Mouse (Mus musculus) stomach, embryonic 14.5 days (tissue): ENCODE results near the gene Spata25. TPM values are rescaled to one million over a fixed set of nuclear protein-coding genes. Genes with fewer than 3 reads are reported as not detected.
"Not testable (repeated sequence)": the region's sequence is repeated elsewhere in the genome, so short reads cannot be mapped to it uniquely, and the experiment has no call there.

Experiments
- ATAC-seq: fragments of 200-750 bp; cut with Nextera tagmentation; 2 replicates; pipeline ENCODE4 v1.8.0; 2017; ENCODE audit warnings: low read depth, moderate TSS enrichment; ENCODE audit not compliant: insufficient number of reproducible peaks, insufficient read depth, low FRiP score
- H3K27ac ChIP-seq: fragments of 300-500 bp; sonication (generic); 2 replicates; pipeline ENCODE4 v1.5.1; 2014; ENCODE audit warnings: mild to moderate bottlenecking, low read length, moderate library complexity, mixed read lengths
- H3K27me3 ChIP-seq: fragments of 300-500 bp; sonication (generic); 2 replicates; pipeline ENCODE4 v1.6.1; 2014; ENCODE audit warnings: low read length, control low read depth, mixed read lengths; ENCODE audit not compliant: control insufficient read depth, insufficient read depth
- H3K36me3 ChIP-seq: fragments of 300-500 bp; sonication (generic); 2 replicates; pipeline ENCODE4 v1.6.1; 2014; ENCODE audit warnings: mild to moderate bottlenecking, control low read depth, low read length, moderate library complexity, mixed read lengths; ENCODE audit not compliant: control insufficient read depth, insufficient read depth
- H3K4me1 ChIP-seq: fragments of 300-500 bp; sonication (generic); 2 replicates; pipeline ENCODE4 v1.6.1; 2014; ENCODE audit warnings: low read length, control low read depth, mixed read lengths; ENCODE audit not compliant: control insufficient read depth, insufficient read depth
- H3K4me2 ChIP-seq: fragments of 300-500 bp; sonication (generic); replicated peaks from 2 replicates; pipeline ENCODE4 v1.6.1; 2014; ENCODE audit warnings: low read depth, low read length, control low read depth
- H3K4me3 ChIP-seq: fragments of 300-500 bp; sonication (generic); 2 replicates; pipeline ENCODE4 v1.5.1; 2014; ENCODE audit warnings: low read depth, low read length, control low read depth
- H3K9ac ChIP-seq: fragments of 300-500 bp; sonication (generic); replicated peaks from 2 replicates; pipeline ENCODE4 v1.6.1; 2014; ENCODE audit warnings: low read depth, mild to moderate bottlenecking, control low read depth, low read length, moderate library complexity, mixed read lengths
- H3K9me3 ChIP-seq: fragments of 300-500 bp; sonication (generic); 2 replicates; pipeline ENCODE4 v1.6.1; 2016; ENCODE audit warnings: low read depth, low read length, control low read depth; ENCODE audit not compliant: control insufficient read depth
- WGBS: fragments of 180-500 bp; shearing (Covaris S2); extraction: QIAGEN DNeasy Blood & Tissue Kit; methylation state at CpG from one replicate; pipeline ENCODE4 v1.1.7; 2014; 5-methylcytosine and 5-hydroxymethylcytosine counted together
- polyA plus RNA-seq: library from polyadenylated mRNA; unstranded; fragments of >200 nt; fragmentation: Nextera tagmentation; extraction: Ambion mirVana; gene quantifications from 2 replicates; pipeline ENCODE4 v1.2.1, GENCODE M21; 2014

The Spata25 gene
- polyA plus RNA-seq, 1 experiment from 2014 or later: not detected

- Histone ChIP-seq H3K4me1 (peaks cover 4% of the 10 kb centered on the region; the same call in 1 of the 2 replicates), H3K36me3 (no peaks in the 10 kb centered on the region), H3K27me3 (no peaks in the 10 kb centered on the region), H3K4me3 (no peak overlapping the region), H3K4me2 (no peak overlapping the region), H3K9me3 (no peaks in the 10 kb centered on the region), H3K9ac (no peak overlapping the region), H3K27ac (peak overlapping the region; percentile 64; the same call in 1 of the 2 replicates)
- peak; percentile 60; the same call in 1 of the 2 replicates for ATAC-seq
- 26% methylated on average over 16 of the region's 16 CpGs for WGBS
These were observed 38.6 kb upstream of the Spata25 start for GRCm38 (mm10) chr2:164866741-164867551.

DNA sequence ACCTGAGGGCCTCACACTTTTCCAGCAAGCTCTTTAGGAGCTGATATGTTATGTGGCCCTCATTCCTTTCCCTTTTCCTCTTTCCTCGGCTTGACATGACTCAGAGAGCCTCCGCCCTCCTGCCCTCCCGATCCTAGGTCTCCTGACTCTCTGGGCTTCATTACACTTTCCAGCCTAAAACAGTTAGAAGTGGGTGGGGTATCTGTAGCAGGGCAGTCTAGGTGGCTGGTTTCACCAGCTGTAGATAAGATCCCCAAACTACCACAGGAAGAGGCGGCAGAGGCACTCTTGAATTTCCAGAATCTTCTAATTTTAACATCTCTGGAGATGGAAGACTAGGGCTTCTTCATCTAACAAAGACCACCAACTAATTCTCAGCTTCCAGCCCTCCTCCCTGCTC is 36.3 kb upstream of the Spata25 start:
- H3K4me3 ChIP-seq: no peak overlapping the region
- H3K36me3 ChIP-seq: no peaks in the 10 kb centered on the region
- no peak for ATAC-seq
- H3K27me3 ChIP-seq: no peaks in the 10 kb centered on the region
- peaks cover 4% of the 10 kb centered on the region; the same call in 1 of the 2 replicates for H3K4me1 ChIP-seq
- H3K9ac ChIP-seq: no peak overlapping the region
- H3K4me2 ChIP-seq: no peak overlapping the region
- H3K9me3 ChIP-seq: no peaks in the 10 kb centered on the region
- 66% methylated on average over 4 of the region's 4 CpGs for WGBS
- H3K27ac ChIP-seq: no peak overlapping the region

DNA sequence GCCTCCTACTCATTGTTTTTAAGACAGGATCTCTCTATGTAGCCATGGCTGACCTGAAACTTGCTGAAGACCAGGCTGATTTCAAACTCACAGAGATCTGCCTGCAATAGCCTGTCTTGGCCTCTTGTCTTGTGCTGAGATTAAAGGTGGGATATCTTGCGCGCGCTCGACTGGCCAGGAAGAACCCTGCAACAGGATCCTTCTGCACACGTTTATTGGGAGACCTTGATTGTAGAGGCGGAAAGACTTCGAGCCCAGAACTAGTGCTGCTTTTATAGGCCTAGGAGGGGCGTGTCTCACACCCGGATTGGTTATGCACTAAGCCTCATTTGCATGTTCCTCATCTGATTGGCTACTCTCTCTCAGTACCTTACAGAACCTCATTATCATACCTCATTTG is 35.1 kb upstream of the Spata25 start:
- H3K27ac ChIP-seq, H3K4me2 ChIP-seq, H3K9ac ChIP-seq, ATAC-seq, H3K27me3 ChIP-seq, H3K9me3 ChIP-seq, H3K4me1 ChIP-seq, H3K36me3 ChIP-seq, H3K4me3 ChIP-seq: not testable (repeated sequence)
- WGBS: 93% methylated on average over 8 of the region's 9 CpGs

DNA sequence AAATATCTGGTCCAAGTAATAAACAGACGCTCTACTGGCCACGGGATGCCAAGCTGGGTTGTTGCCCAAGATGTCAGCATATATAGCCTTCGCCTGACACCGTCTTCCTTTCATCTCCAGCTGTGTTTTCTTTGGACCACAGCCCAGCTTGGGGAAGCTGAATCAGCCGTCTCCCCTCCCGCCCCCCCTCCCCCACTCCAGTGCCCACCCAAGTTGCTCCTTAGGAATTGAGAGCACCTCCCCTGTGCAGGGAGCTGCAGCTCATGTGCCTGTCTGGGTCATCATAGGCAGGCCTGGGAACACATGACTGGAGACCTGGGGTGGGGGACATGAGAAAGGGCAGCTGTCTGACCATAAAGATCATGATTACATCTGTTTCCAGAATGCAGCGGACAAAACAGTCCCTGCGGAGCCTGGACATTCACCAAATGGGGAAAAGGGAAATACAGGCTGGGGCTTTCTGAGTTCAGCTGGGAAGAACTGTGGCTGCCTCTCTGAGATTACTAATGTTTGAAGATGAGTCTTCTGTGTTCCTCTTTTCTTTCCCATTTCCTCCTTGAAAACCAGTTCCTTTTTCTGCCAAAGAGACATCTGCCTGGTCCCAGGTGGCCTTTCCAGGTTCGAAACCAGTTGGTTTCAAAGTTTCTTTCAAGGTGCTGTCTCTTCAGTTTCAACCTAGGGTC is 34.0 kb upstream of the Spata25 start:
- peaks cover 14% of the 10 kb centered on the region; the same call in 1 of the 2 replicates for H3K4me1 ChIP-seq
- no peaks in the 10 kb centered on the region for H3K9me3 ChIP-seq
- no peak overlapping the region for H3K4me2 ChIP-seq
- H3K4me3 ChIP-seq: no peak overlapping the region
- WGBS: 31% methylated on average over 9 of the region's 9 CpGs
- no peak overlapping the region for H3K9ac ChIP-seq
- peak overlapping the region; percentile 87 for H3K27ac ChIP-seq
- H3K27me3 ChIP-seq: peaks cover 2% of the 10 kb centered on the region; the same call in 1 of the 2 replicates
- ATAC-seq: peak; percentile 76; the same call in 1 of the 2 replicates
- no peaks in the 10 kb centered on the region for H3K36me3 ChIP-seq

GRCm38 (mm10) chr2:164861094-164861493 is 32.8 kb upstream of the Spata25 start:
- H3K27ac ChIP-seq: no peak overlapping the region
- H3K4me1 ChIP-seq: peaks cover 15% of the 10 kb centered on the region; the same call in 1 of the 2 replicates
- no peak overlapping the region for H3K4me2 ChIP-seq

GRCm38 (mm10) chr2:164859640-164860432 is 31.5 kb upstream of the Spata25 start:
- Histone ChIP-seq H3K27me3 (peaks cover 2% of the 10 kb centered on the region; the same call in 1 of the 2 replicates), H3K4me2 (no peak overlapping the region), H3K9ac (no peak overlapping the region), H3K4me1 (peaks cover 15% of the 10 kb centered on the region; the same call in 1 of the 2 replicates), H3K9me3 (no peaks in the 10 kb centered on the region), H3K36me3 (no peaks in the 10 kb centered on the region), H3K27ac (no peak overlapping the region), H3K4me3 (no peak overlapping the region)
- no peak for ATAC-seq
- 66% methylated on average over 9 of the region's 9 CpGs for WGBS

More at GRCm38 (mm10) chr2:164861094-164861493, 32.8 kb upstream of the Spata25 start:
- no peak overlapping the region for H3K9ac ChIP-seq
- no peak overlapping the region for H3K4me3 ChIP-seq
- H3K9me3 ChIP-seq: no peaks in the 10 kb centered on the region
- no peak for ATAC-seq
- WGBS: 62% methylated on average over 4 of the region's 4 CpGs
- peaks cover 2% of the 10 kb centered on the region; the same call in 1 of the 2 replicates for H3K27me3 ChIP-seq
- H3K36me3 ChIP-seq: no peaks in the 10 kb centered on the region

- Histone ChIP-seq H3K27me3 (peaks cover 2% of the 10 kb centered on the region; the same call in 1 of the 2 replicates), H3K4me2 (no peak overlapping the region), H3K4me3 (no peak overlapping the region), H3K4me1 (peaks cover 15% of the 10 kb centered on the region; the same call in 1 of the 2 replicates), H3K27ac (no peak overlapping the region), H3K9ac (no peak overlapping the region), H3K36me3 (no peaks in the 10 kb centered on the region), H3K9me3 (no peaks in the 10 kb centered on the region)
- 40% methylated on average over 2 of the region's 2 CpGs for WGBS
- no peak for ATAC-seq
These were observed 30.8 kb upstream of the Spata25 start for GRCm38 (mm10) chr2:164859155-164859554.
